Mouse (Mus musculus) small intestine, adult 2 months (tissue): ENCODE data around the gene Acadvl. TPM values are rescaled to one million over a fixed set of nuclear protein-coding genes. Genes with fewer than 3 reads are reported as not detected.
"Not testable (repeated sequence)": the region's sequence is repeated elsewhere in the genome, so short reads cannot be mapped to it uniquely, and the experiment has no call there.

ENCODE experiments used
- H3K27ac ChIP-seq: fragments of 200-500 bp; 2 replicates; pipeline ENCODE4 v1.5.1; 2012; ENCODE audit warnings: low read depth, low read length, control low read depth, inconsistent platforms; ENCODE audit not compliant: insufficient read depth
- H3K27me3 ChIP-seq: fragments of 200-500 bp; 2 replicates; pipeline ENCODE4 v1.6.1; 2012; ENCODE audit warnings: mild to moderate bottlenecking, moderate library complexity, low read length, inconsistent platforms; ENCODE audit not compliant: control insufficient read depth, insufficient read depth
- H3K36me3 ChIP-seq: fragments of 200-500 bp; 2 replicates; pipeline ENCODE4 v1.6.1; 2012; ENCODE audit warnings: mild to moderate bottlenecking, low read length, control low read depth, inconsistent platforms; ENCODE audit not compliant: control insufficient read depth, insufficient read depth
- H3K4me1 ChIP-seq: fragments of 200-500 bp; 2 replicates; pipeline ENCODE4 v1.6.1; 2012; ENCODE audit warnings: low read length, inconsistent platforms, mixed read lengths; ENCODE audit not compliant: control insufficient read depth, insufficient read depth, insufficient read length
- H3K4me3 ChIP-seq: fragments of 200-500 bp; 2 replicates; pipeline ENCODE4 v1.5.1; 2012; ENCODE audit warnings: low read depth, mild to moderate bottlenecking, control low read depth, inconsistent platforms, low read length, moderate library complexity
- CTCF ChIP-seq: fragments of 200-500 bp; IDR thresholded peaks from 2 replicates; pipeline ENCODE4 v1.5.1; 2012; ENCODE audit warnings: low read depth, mild to moderate bottlenecking, control low read depth, inconsistent platforms, low read length, moderate library complexity, mixed read lengths; ENCODE audit not compliant: insufficient replicate concordance, insufficient read length; ENCODE audit errors: extremely low read depth
- POLR2A ChIP-seq: fragments of 200-500 bp; IDR thresholded peaks from 2 replicates; pipeline ENCODE4 v1.6.1; 2012; ENCODE audit warnings: low read depth, mild to moderate bottlenecking, control low read depth, inconsistent platforms, low read length, moderate library complexity
- WGBS: fragments of 180-500 bp; shearing (Covaris S2); methylation state at CpG from one replicate; pipeline ENCODE4 v1.1.7; 2018; 5-methylcytosine and 5-hydroxymethylcytosine counted together
- polyA plus RNA-seq: library from polyadenylated mRNA; depleted of rRNA; stranded (reverse); fragments of >200 nt; gene quantifications from 2 replicates; pipeline ENCODE4 v1.2.3, GENCODE M21; 2012

The Acadvl gene
- polyA plus RNA-seq, 1 experiment = 109 TPM

- TF ChIP-seq CTCF (no peak), POLR2A (no peak)
- Histone ChIP-seq H3K27me3 (peaks cover 2% of the 10 kb centered on the region; the same call in 1 of the 2 replicates), H3K36me3 (no peaks in the 10 kb centered on the region), H3K4me3 (peak overlapping the region; percentile 48), H3K27ac (no peak overlapping the region), H3K4me1 (peaks cover 2% of the 10 kb centered on the region; the same call in 1 of the 2 replicates)
- WGBS = 9% methylated on average over 23 of the region's 25 CpGs
Measured at GRCm38 (mm10) chr11:70018131-70018990, 3.1 kb upstream of the Acadvl start.

- 53% methylated on average over 7 of the region's 7 CpGs for WGBS
- Histone ChIP-seq H3K4me1 (peaks cover 2% of the 10 kb centered on the region; the same call in 1 of the 2 replicates), H3K36me3 (peaks cover 10% of the 10 kb centered on the region; the same call in 1 of the 2 replicates), H3K4me3 (no peak overlapping the region), H3K27me3 (no peaks in the 10 kb centered on the region), H3K27ac (no peak overlapping the region)
- no peak for TF ChIP-seq POLR2A
- TF ChIP-seq CTCF = no peak
Measured at GRCm38 (mm10) chr11:70017199-70017767, 2.1 kb upstream of the Acadvl start.

- 87% methylated on average over 3 of the region's 3 CpGs for WGBS
- TF ChIP-seq CTCF = no peak
- TF ChIP-seq POLR2A = no peak
- H3K36me3 ChIP-seq = peaks cover 16% of the 10 kb centered on the region
- H3K27me3 ChIP-seq = no peaks in the 10 kb centered on the region
- H3K4me1 ChIP-seq = peaks cover 2% of the 10 kb centered on the region; the same call in 1 of the 2 replicates
- H3K27ac ChIP-seq = no peak within 1 kb of the TSS
- no peak within 1 kb of the TSS for H3K4me3 ChIP-seq
Measured at GRCm38 (mm10) chr11:70016669-70017068, 1.5 kb upstream of the Acadvl start, which contains the start of gene Dlg4. Dlg4 (plus strand) TSS chr11:70016942.

GRCm38 (mm10) chr11:70016177-70016576 is 966 bp upstream of the Acadvl start:
- not testable (repeated sequence) for H3K4me1 ChIP-seq, H3K4me3 ChIP-seq, H3K27me3 ChIP-seq, H3K27ac ChIP-seq
- WGBS = 79% methylated on average over 2 of the region's 2 CpGs
- peaks cover 20% of the 10 kb centered on the region for H3K36me3 ChIP-seq

- whole genome bisulfite sequencing = 61% methylated on average over 6 of the region's 6 CpGs
- Histone ChIP-seq H3K27ac (no peak overlapping the region), H3K36me3 (peaks cover 24% of the 10 kb centered on the region), H3K27me3 (no peaks in the 10 kb centered on the region), H3K4me3 (no peak overlapping the region), H3K4me1 (peaks cover 2% of the 10 kb centered on the region; the same call in 1 of the 2 replicates)
- no peak for TF ChIP-seq POLR2A
Measured at GRCm38 (mm10) chr11:70015677-70016076, 466 bp upstream of the Acadvl start.

GRCm38 (mm10) chr11:70014051-70014450 is 1.2 kb downstream of the Acadvl start:
- H3K4me1 ChIP-seq = peaks cover 2% of the 10 kb centered on the region; the same call in 1 of the 2 replicates
- peaks cover 35% of the 10 kb centered on the region for H3K36me3 ChIP-seq
- WGBS = 73% methylated on average over 5 of the region's 5 CpGs
- H3K4me3 ChIP-seq = no peak overlapping the region
- H3K27ac ChIP-seq = no peak overlapping the region
- TF ChIP-seq POLR2A (no peak), CTCF (no peak)
- H3K27me3 ChIP-seq = no peaks in the 10 kb centered on the region

- H3K27me3 ChIP-seq = no peaks in the 10 kb centered on the region
- no peak overlapping the region for H3K27ac ChIP-seq
- WGBS = 81% methylated on average over 3 of the region's 3 CpGs
- peaks cover 41% of the 10 kb centered on the region for H3K36me3 ChIP-seq
- peaks cover 2% of the 10 kb centered on the region; the same call in 1 of the 2 replicates for H3K4me1 ChIP-seq
- no peak overlapping the region for H3K4me3 ChIP-seq
- TF ChIP-seq POLR2A = no peak
- TF ChIP-seq CTCF = no peak
Measured at GRCm38 (mm10) chr11:70013408-70013807, 1.8 kb downstream of the Acadvl start.
